Mouse (Mus musculus) lung, embryonic 15.5 days (tissue): ENCODE results near the gene Nktr. TPM values are rescaled to one million over a fixed set of nuclear protein-coding genes. Genes with fewer than 3 reads are reported as not detected.

ENCODE experiments used
- ATAC-seq: fragments of 200-750 bp; cut with Nextera tagmentation; 2 replicates; pipeline ENCODE4 v1.8.0; 2017; ENCODE audit warnings: moderate number of reproducible peaks, borderline replicate concordance; ENCODE audit not compliant: low FRiP score, low TSS enrichment; ENCODE audit errors: extremely low read depth
- H3K27ac ChIP-seq: fragments of 300-500 bp; sonication (generic); 2 replicates; pipeline ENCODE4 v1.5.1; 2015; ENCODE audit warnings: moderate library complexity, mild to moderate bottlenecking, inconsistent platforms
- H3K27me3 ChIP-seq: fragments of 300-500 bp; sonication (generic); 2 replicates; pipeline ENCODE4 v1.6.1; 2015; ENCODE audit warnings: inconsistent platforms
- H3K36me3 ChIP-seq: fragments of 300-500 bp; sonication (generic); 2 replicates; pipeline ENCODE4 v1.6.1; 2015; ENCODE audit warnings: inconsistent platforms
- H3K4me1 ChIP-seq: fragments of 300-500 bp; sonication (generic); 2 replicates; pipeline ENCODE4 v1.6.1; 2015; ENCODE audit warnings: inconsistent platforms
- H3K4me2 ChIP-seq: fragments of 300-500 bp; sonication (generic); 2 replicates; pipeline ENCODE4 v1.6.1; 2015; ENCODE audit warnings: inconsistent platforms, mild to moderate bottlenecking, moderate library complexity
- H3K4me3 ChIP-seq: fragments of 300-500 bp; sonication (generic); 2 replicates; pipeline ENCODE4 v1.5.1; 2015; ENCODE audit warnings: mild to moderate bottlenecking, inconsistent platforms
- H3K9ac ChIP-seq: fragments of 300-500 bp; sonication (generic); 2 replicates; pipeline ENCODE4 v1.6.1; 2015; ENCODE audit warnings: inconsistent platforms
- H3K9me3 ChIP-seq: fragments of 300-500 bp; sonication (generic); 2 replicates; pipeline ENCODE4 v1.6.1; 2016; ENCODE audit warnings: inconsistent platforms
- WGBS: fragments of 180-500 bp; shearing (Covaris S2); methylation state at CpG from one replicate; pipeline ENCODE4 v1.1.7; 2015; 5-methylcytosine and 5-hydroxymethylcytosine counted together
- polyA plus RNA-seq: library from polyadenylated mRNA; unstranded; fragments of >200 nt; fragmentation: Nextera tagmentation; extraction: Ambion mirVana; gene quantifications from 2 replicates; pipeline ENCODE4 v1.2.1, GENCODE M21; 2015

Gene Nktr
- polyA plus RNA-seq, 1 experiment from 2014 or later = 60.4 TPM

DNA sequence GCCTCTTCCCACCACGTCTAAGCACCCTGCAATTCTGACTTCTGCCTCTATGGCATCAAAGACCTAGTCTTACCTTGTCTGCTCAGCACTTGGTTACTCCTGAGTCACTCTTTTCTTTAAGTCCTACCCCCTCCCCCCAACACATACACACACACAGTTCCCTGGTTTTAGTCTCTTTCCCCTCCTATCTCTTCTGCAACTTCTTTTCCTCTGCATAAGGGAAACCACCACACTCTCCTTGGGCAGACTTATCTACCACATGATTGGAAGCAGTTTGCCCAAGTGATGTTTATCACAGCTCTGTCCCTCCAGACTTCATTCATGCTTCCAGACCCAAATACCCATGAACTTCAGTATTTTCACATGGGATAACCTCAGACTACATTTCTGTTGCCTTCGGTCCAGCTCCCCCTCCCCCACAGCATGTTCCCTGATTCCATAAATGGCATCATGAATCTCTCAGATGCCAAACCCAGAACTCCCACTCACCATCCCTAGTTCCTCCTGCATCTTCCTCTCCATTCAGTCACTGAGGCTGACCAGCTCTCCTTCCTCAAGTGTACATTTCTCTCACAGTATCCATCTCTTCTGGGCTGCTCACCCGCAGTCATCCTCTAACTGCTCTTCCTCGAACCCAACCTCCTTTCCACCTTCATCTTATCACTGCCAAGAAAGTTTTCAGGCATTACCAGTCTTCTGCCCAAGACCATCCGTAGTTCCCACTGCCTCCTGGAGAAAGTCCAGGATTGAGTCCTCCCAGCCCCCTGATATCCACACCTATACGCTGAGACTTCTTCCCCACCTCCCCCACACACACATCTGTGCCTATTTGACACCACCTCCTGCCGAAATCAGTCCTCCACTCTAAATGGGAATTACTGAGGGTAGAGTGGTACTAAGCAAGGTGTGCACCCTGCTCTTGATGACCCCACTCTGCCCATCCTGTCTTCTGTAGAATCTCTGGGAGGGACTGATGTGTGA lies 10.2 kb upstream of the Nktr start:
- H3K27ac ChIP-seq = no peak overlapping the region
- peaks cover 33% of the 10 kb centered on the region for H3K4me1 ChIP-seq
- H3K27me3 ChIP-seq = no peaks in the 10 kb centered on the region
- no peak for ATAC-seq
- H3K9ac ChIP-seq = no peak overlapping the region
- peaks cover 13% of the 10 kb centered on the region; the same call in 1 of the 2 replicates for H3K36me3 ChIP-seq
- H3K9me3 ChIP-seq = no peaks in the 10 kb centered on the region
- H3K4me3 ChIP-seq = no peak overlapping the region
- no peak overlapping the region for H3K4me2 ChIP-seq
- 67% methylated on average over 7 of the region's 7 CpGs for WGBS

DNA sequence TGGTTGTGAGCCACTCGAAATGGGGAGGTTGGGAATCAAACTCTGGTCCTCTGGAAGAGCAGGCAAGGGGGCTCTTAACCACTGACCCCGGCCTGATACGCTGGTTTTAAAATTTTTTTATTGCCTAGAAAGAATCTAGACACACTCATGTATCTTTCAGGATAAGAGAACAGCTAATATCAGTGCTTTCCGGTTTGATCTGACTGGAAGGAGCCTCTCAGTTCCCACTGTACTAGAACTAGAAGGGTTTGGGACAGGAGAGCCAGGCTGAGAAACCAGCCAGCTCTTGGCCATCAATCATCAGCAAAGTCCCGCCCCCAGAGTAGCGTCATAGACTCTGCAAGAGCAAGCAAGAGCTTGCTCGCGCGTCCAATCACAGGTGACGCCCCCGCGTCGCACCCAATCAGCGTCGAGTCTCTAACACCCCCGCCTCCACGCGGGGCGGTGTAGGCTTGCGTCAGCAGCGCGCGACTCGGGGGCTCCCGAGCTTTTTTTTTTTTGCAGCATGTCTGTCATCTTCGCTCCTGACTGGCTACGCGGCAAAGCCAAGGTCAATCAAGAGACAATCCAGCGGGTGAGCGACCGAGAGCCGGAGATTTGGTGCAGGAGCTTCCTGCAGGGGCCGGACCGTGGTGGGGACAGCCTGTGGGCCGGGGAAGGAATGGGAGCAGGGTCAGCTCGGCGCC lies 8.9 kb upstream of the Nktr start, which contains the start of gene Ss18l2:
Gene Ss18l2 (plus strand): TSS at position 432 of the 686 bp plus-strand sequence.
- Histone ChIP-seq H3K27ac (peak within 1 kb of the TSS; percentile 94), H3K4me1 (peaks cover 26% of the 10 kb centered on the region), H3K27me3 (no peaks in the 10 kb centered on the region), H3K9ac (peak within 1 kb of the TSS; percentile 91), H3K36me3 (peaks cover 13% of the 10 kb centered on the region; the same call in 1 of the 2 replicates), H3K9me3 (no peaks in the 10 kb centered on the region), H3K4me2 (peak within 1 kb of the TSS; percentile 61), H3K4me3 (peak within 1 kb of the TSS; percentile 84)
- 3% methylated on average over 37 of the region's 37 CpGs for whole genome bisulfite sequencing
- peak; percentile 99 for ATAC-seq

DNA sequence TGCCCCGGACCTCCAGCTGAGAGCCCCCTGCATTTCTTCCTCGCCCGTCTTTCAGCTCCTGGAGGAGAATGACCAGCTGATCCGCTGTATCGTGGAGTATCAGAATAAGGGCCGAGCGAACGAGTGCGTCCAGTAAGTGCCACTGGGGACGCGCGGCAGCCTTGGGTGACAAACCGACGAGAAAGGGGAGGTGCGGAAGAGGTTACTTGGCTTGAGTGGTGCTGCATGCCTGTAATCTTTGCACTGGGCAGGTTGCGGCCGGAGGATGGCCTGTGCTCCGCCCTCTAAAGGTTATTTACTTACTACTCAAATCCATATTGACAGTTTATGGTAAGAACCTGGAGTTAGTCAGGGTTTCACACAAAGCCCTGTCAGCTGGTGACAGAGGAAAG lies 8.4 kb upstream of the Nktr start:
- peaks cover 20% of the 10 kb centered on the region for H3K4me1 ChIP-seq
- H3K9me3 ChIP-seq = no peaks in the 10 kb centered on the region
- peaks cover 13% of the 10 kb centered on the region; the same call in 1 of the 2 replicates for H3K36me3 ChIP-seq
- H3K9ac ChIP-seq = peak overlapping the region; percentile 91
- H3K4me2 ChIP-seq = peak overlapping the region; percentile 61
- ATAC-seq = peak; percentile 19; the same call in 1 of the 2 replicates
- 0% methylated on average over 18 of the region's 18 CpGs for WGBS
- no peaks in the 10 kb centered on the region for H3K27me3 ChIP-seq
- H3K27ac ChIP-seq = peak overlapping the region; percentile 94
- H3K4me3 ChIP-seq = peak overlapping the region; percentile 84

DNA sequence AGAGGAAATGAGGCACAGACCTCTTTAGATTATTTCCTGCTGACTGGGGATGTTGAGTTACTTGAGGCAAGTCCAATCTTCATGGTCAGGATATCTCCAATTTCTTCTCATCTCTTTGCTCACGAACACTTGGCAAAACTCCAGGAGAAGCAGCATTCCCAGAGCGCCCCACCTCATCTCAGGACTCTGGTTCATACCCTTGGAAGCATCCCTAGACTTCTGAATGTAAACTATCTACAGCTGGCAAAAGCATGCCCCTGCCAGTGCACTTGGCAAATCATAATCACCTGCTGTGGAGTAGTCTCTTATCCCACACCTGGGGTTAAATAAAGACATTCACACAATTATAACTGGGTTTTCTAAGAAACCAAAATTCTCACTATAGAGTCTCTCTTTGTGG lies 1.9 kb upstream of the Nktr start:
- Histone ChIP-seq H3K4me2 (no peak overlapping the region), H3K36me3 (peaks cover 13% of the 10 kb centered on the region; the same call in 1 of the 2 replicates), H3K27me3 (no peaks in the 10 kb centered on the region), H3K9ac (no peak overlapping the region), H3K4me1 (peaks cover 12% of the 10 kb centered on the region), H3K9me3 (no peaks in the 10 kb centered on the region), H3K4me3 (no peak overlapping the region), H3K27ac (no peak overlapping the region)
- no peak for ATAC-seq
- 63% methylated on average over 2 of the region's 2 CpGs for WGBS

DNA sequence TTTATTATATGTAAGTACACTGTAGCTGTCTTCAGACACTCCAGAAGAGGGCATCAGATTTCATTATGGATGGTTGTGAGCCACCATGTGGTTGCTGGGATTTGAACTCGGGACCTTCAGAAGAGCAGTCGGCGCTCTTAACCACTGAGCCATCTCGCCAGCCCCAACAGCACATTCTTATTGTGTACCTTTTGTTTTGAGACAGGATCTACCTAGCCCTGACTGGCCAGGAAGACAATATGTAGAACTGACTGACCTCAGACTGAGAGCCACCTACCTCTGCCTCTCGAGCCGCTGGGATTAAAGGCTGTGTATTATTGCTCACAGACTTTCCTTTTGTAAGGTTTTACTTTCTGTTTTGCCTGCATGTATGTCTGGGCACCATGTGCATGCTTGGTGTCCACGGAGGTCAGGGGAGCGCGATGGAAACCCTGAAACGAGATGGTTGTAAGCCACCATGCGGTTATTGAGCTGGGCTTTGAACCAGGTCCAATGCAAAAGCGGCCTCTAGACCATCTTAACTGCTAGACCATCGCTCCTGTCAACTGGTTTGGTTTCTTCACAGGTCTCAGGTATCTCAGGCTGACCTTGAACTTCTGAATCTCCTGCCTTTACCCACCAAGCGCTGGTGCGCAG lies 781 bp upstream of the Nktr start:
- Histone ChIP-seq H3K27ac (peak overlapping the region; percentile 94), H3K4me1 (peaks cover 10% of the 10 kb centered on the region), H3K9ac (peak overlapping the region; percentile 63), H3K4me3 (peak overlapping the region; percentile 93), H3K36me3 (peaks cover 5% of the 10 kb centered on the region; the same call in 1 of the 2 replicates), H3K4me2 (peak overlapping the region; percentile 72), H3K9me3 (no peaks in the 10 kb centered on the region), H3K27me3 (no peaks in the 10 kb centered on the region)
- 62% methylated on average over 15 of the region's 15 CpGs for WGBS
- ATAC-seq = peak; percentile 6; the same call in 1 of the 2 replicates

DNA sequence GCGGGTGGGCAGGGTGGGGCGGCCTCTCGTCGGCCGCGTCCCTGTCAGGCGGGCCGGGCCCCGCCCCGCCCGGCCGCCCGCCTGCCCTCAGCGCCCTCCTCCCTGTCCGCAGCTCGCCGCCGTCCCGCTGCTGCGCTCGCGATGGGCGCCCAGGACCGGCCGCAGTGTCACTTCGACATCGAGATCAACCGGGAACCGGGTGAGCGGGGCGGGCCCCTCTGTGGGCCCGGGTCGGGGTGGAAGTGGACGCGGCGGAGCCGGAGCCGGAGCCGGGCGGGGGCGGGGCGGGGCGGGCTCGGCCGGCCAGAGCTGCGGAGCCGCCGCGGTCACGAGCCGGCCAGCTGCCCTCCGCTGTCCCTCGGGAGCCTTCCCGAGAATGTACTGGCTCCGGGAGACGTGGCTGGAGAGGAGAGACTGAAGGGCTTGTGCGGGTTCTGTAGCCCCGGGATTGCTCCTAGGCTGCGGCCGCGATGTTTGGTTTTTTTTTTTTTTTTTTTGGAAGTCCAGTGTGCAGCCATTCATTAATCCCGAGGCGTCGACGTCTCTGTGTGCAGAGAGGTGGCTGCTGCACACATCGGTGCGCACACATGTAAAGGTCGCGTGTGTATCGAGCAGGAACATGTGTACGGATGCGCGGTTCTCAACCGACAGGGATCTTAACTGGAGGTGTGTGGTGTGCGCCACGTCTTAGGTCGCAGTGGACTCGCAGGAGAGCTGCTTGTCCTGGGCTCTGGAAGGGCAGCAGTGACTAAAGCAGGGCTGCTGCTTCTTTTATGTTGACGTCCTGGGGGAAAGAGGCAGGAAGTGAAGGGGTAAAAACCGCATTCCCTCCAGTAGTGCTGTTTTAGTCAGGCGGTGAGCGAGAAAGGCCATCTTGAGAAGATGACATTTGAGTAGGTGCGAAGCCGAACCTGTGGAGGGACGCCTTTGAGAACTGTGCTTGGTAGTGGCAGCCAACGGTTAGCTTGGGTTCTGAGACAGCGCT lies 670 bp downstream of the Nktr start:
- H3K36me3 ChIP-seq = no peaks in the 10 kb centered on the region
- peak overlapping the region; percentile 93 for H3K4me3 ChIP-seq
- H3K4me1 ChIP-seq = peaks cover 10% of the 10 kb centered on the region
- H3K27me3 ChIP-seq = no peaks in the 10 kb centered on the region
- no peaks in the 10 kb centered on the region for H3K9me3 ChIP-seq
- H3K27ac ChIP-seq = peak overlapping the region; percentile 97
- under 1% methylated on average over 60 of the region's 87 CpGs for WGBS
- peak overlapping the region; percentile 95 for H3K9ac ChIP-seq
- peak overlapping the region; percentile 78 for H3K4me2 ChIP-seq
- peak; percentile 72 for ATAC-seq

DNA sequence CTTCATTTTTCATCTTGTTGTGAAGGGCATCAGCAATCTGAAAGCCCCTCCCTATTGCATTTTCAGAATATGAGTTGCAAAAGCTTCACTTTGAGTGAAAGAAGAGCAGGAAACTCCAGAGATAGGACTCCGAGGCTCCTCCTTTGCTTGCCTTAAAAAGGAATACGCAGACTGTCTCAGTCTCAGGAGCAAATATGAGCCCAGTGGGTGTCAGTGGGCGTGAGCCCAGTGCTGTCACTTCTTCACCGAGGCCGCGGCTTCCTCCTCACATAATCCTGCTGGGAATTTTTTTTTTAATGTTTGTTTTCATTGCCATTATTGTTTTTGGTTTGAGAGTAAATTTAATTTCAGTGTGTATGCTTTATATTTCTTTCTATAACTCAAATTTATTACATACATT lies 21.5 kb downstream of the Nktr start:
- no peaks in the 10 kb centered on the region for H3K4me1 ChIP-seq
- H3K27ac ChIP-seq = no peak overlapping the region
- no peak overlapping the region for H3K4me2 ChIP-seq
- peaks cover 60% of the 10 kb centered on the region for H3K36me3 ChIP-seq
- no peak for ATAC-seq
- no peaks in the 10 kb centered on the region for H3K9me3 ChIP-seq
- H3K9ac ChIP-seq = no peak overlapping the region
- 83% methylated on average over 6 of the region's 6 CpGs for WGBS
- H3K27me3 ChIP-seq = no peaks in the 10 kb centered on the region
- H3K4me3 ChIP-seq = no peak overlapping the region

DNA sequence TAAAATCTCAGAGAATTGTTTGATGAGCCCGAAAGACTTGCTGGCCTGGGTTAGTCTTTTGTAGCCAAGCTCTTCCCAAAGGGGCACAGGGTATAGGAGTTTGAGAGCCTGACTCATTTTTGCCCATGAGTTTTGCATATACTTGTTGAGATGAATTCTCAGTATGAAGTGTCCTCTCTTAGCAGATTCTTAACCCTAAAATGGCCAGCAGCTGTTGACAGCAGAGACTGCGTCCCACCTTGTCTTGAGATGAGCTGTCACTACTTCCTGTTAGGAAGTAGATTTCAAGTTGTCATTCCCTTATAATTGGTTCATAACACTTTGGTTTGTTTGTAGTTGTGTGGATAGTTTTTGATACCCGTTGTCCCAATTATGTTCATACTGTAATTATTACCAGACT lies 22.2 kb downstream of the Nktr start:
- no peaks in the 10 kb centered on the region for H3K4me1 ChIP-seq
- no peak overlapping the region for H3K4me2 ChIP-seq
- H3K27me3 ChIP-seq = no peaks in the 10 kb centered on the region
- 88% methylated on average over 3 of the region's 3 CpGs for WGBS
- H3K9me3 ChIP-seq = no peaks in the 10 kb centered on the region
- H3K9ac ChIP-seq = no peak overlapping the region
- H3K27ac ChIP-seq = no peak overlapping the region
- no peak for ATAC-seq
- peaks cover 59% of the 10 kb centered on the region for H3K36me3 ChIP-seq
- H3K4me3 ChIP-seq = no peak overlapping the region

DNA sequence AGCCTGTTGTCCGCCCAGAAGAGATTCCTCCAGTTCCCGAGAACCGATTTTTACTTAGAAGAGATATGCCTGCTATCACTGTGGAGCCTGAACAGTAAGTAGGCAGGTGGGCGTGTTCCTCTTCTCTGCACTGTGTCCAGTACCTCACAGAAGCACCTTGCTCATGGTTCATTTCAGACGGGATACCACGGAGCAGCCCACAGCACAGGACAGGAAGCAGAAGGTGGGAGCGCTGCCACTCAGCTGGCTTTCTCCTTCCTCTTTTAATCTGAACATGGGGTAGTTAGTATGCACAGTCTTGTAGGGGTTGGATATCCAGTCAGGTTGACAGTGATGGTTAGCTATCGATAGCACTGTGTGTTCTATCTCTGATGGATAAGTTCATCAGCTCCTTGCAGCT lies 25.1 kb downstream of the Nktr start:
- ATAC-seq = no peak
- Histone ChIP-seq H3K9ac (no peak overlapping the region), H3K27me3 (no peaks in the 10 kb centered on the region), H3K27ac (no peak overlapping the region), H3K4me2 (no peak overlapping the region), H3K4me1 (no peaks in the 10 kb centered on the region), H3K36me3 (peaks cover 84% of the 10 kb centered on the region), H3K4me3 (no peak overlapping the region), H3K9me3 (no peaks in the 10 kb centered on the region)
- WGBS = 84% methylated on average over 8 of the region's 8 CpGs

DNA sequence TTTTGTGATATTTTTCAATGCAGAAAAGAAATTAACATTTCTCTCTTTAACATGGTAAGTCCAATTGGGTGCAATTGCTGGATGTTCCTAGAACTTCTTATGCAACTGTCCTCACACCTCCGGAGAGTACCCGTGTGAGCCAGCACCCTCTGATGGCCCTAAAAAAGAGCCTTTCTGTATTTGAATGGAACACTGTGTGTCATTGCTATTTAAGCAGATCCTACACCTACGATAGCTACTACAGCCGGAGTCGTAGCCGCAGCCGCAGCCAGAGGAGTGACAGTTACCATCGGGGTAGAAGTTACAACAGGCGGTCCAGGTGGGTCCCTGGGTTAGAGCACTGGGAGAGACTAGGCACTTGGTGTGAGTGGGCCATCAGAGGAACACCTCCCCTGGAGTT lies 33.8 kb downstream of the Nktr start:
- no peak overlapping the region for H3K9ac ChIP-seq
- H3K4me1 ChIP-seq = no peaks in the 10 kb centered on the region
- H3K27me3 ChIP-seq = no peaks in the 10 kb centered on the region
- H3K4me3 ChIP-seq = no peak overlapping the region
- no peak overlapping the region for H3K27ac ChIP-seq
- no peak overlapping the region for H3K4me2 ChIP-seq
- no peak for ATAC-seq
- WGBS = 94% methylated on average over 9 of the region's 9 CpGs
- peaks cover 83% of the 10 kb centered on the region for H3K36me3 ChIP-seq
- no peaks in the 10 kb centered on the region for H3K9me3 ChIP-seq

DNA sequence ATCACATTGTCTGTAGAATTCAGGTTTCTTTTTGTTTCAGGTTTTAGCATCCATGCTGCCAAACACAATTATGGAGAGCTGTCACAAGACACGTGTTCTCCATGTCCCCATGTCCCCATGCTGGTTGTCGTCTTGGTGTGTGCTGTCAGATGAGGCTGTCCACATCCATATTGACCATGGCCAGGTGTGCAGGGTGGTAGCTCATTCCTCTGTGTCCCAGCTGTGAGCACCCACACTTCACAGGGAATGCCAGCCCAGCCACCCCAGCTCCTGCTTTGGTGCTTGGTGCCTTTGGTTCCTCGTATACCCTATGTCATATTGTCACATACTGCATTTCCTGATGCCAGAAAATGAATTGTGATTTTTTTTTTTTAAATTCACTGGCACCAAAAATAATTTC lies 35.7 kb downstream of the Nktr start:
- Histone ChIP-seq H3K36me3 (peaks cover 64% of the 10 kb centered on the region), H3K9ac (no peak overlapping the region), H3K27ac (no peak overlapping the region), H3K9me3 (no peaks in the 10 kb centered on the region), H3K27me3 (no peaks in the 10 kb centered on the region), H3K4me2 (no peak overlapping the region), H3K4me1 (peaks cover 15% of the 10 kb centered on the region), H3K4me3 (no peak overlapping the region)
- 88% methylated on average over 3 of the region's 3 CpGs for WGBS
- ATAC-seq = no peak
